Mouse (Mus musculus): ENCODE measurements around the gene Olfm1. TPM values are rescaled to one million over a fixed set of nuclear protein-coding genes. Genes with fewer than 3 reads are reported as not detected.

Olfm1 gene
- 9.9 and 10.5 TPM in 2 replicates for polyA plus RNA-seq (2012; rRNA removed; ENCODE audit: low replicate concordance)

GRCm38 (mm10) chr2:28192821-28193689, at the start of gene Olfm1:
Olfm1 (plus strand) TSS chr2:28192992.

Other genes with a start within 250 kb of the Olfm1 start
- not detected in 2 replicates for gene Fcnb, start 108.1 kb upstream of the Olfm1 start, polyA plus RNA-seq (2012; rRNA removed; ENCODE audit: low replicate concordance)

All from duodenum, adult 2 months (tissue).